Mouse (Mus musculus): ENCODE measurements around the gene Parp3. TPM values are rescaled to one million over a fixed set of nuclear protein-coding genes. Genes with fewer than 3 reads are reported as not detected.

Gene Parp3
- total RNA-seq, 2 experiments from 2014 or later, result 3.3 to 3.5 TPM

DNA sequence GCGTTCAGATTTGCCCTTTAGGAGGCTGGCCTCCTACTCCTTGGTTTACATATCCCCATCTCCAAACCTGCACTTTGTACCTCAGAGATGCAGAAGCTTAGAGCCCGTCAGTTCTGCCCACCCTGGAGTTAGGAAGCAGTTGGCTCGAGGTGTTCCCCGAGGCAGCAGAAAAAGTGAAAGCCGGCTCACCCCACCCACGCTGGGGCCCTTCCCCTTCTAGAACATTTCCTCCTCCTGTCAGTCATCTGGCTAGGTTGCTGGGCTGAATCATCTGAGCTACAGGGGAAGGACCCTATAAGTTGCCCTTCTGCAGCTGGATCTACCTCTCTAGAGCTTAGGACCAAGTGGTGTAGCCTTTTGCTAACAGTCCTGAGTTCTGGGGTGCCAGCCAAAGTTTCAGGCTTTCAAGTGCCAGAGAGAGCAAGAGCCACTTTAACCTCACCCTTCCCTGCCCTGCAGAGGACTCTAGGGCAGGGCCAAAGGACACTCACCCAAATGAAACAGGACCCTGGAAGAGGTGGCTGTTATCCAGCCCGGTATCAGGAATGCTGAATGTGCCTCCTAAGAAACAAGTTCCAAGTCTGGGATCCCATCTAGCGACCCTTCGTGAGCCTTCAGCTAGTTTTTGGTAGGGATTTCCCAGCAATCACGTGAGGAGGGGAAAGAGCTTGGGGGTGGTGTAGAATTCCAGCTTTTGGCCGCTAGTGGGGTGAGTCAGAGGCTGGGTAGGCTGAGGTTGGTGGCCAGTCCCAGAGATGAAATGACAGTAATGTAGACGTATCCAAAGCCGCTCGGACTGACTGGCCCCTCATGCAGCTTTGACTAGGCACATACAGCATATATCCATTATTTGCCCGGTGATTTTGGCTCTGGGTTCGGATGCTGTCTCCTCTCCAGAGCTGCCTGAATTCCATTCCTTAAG, 486 bp downstream of the Parp3 start:
- intact Hi-C loops (cut with DNase I), result loop anchor here (2.0 kb wide), 1 partner anchor 29 kb away; the partner anchor contains the start of genes Abhd14a and Abhd14b
- DNase-seq (ENCODE audit: low spot score in 2 of 2), result no peak

DNA sequence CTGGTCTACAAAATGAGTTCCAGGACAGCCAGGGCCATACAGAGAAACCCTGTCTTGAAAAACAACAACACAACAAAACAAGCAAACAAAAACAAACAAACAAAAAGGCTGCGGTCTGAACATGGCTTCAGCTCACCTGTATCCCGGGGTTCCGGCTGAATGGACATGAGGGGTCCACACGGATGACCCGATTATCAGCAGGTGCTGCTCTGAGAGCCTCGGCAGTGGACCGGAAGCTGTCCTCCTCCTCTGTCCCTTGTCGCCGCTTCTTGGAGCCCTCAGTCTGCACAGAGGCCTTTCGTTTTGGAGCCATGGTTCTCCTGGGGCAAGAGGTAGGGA, 1.1 kb downstream of the Parp3 start, which contains the start of gene Rrp9:
Gene Rrp9 (plus strand): TSS at position 301 of the 339 bp plus-strand sequence.
- intact Hi-C loops (cut with DNase I), result loop anchor here (2.0 kb wide), 1 partner anchor 29 kb away; the partner anchor contains the start of genes Abhd14a and Abhd14b
- DNase-seq (ENCODE audit: low spot score in 2 of 2), result no peak

DNA sequence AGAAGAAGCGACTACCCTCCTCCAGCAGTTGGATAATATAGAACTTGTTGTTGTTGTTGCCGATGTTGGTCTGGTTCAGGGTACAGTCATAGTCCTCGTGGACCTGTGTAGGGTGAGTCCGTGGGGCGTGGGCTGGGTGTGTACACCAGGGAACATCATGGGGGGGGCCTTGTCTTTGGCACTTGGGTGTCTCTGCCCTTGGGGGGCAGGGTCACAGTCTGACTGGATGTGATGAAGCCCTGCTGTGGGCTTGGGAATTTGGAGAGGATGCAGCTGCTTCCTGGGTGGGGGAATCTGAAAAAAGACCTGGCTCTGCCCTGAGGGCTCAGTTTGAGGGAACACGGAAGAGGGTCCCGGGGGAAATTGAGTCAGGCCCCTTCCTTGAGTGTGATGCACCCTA, 1.7 kb downstream of the Parp3 start:
- intact Hi-C loops (cut with DNase I), result no loop called here
- peak in 1 of 2 experiments; percentile 1 for DNase-seq (ENCODE audit: low spot score in 2 of 2)

DNA sequence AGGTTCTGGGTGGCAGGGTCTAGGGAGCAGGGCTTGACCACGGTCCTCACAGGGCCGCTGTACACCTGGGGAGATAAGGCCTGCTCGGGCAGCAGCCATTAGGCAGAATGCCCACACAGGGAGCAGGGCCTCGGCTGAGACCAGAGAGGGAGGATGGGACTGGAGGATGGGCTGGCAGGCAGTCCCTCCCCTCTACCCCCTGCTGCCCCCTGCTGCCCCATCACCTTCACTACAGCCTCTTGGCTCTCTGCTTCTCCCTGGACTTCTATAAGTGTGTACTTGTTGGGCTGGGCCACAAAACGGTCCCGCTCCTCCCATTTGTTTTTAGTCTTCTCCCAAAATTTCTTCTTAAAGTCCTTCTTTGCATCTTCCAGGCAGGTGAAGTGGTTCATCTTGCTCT, 2.3 kb downstream of the Parp3 start:
- intact Hi-C loops (cut with DNase I), result no loop called here
- DNase-seq (ENCODE audit: low spot score in 2 of 2), result no peak

GRCm38 (mm10) chr9:106473753-106474105, 3.0 kb downstream of the Parp3 start:
- intact Hi-C loops (cut with DNase I), result no loop called here
- no peak for DNase-seq (ENCODE audit: low spot score in 2 of 2)

DNA sequence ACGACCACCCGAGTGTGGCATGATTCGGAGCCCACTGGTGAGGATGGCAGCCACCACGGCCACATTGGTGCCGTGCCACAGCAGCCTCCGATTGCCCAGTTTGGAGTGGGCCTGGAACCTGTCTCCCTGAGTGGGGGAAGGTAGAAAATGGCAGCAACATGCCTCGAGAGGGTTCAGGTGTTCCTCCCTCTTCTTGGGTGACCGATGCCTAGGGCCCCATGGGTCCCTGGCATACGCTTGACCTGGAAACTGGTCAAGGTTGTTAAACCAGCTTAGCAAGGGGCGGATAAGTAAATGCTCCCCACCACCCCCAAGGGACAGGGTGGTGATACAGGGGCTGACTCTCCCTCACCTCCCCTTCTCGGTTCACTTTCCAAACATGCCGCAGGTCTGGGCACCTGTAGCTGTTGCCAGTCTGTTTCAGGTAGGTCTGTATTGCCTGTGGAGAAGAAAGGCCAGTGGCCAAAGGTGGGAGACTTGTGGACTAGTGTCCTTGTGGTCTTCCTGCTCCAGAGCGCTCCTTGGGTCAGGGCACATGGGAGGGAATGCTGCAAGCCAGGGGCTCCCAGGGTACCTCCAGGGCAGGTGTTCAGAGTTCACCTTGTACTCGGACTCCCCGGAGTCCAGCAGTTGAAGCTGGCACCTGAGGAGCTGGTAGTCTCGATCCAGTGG, 3.5 kb downstream of the Parp3 start:
- DNase-seq (ENCODE audit: low spot score in 2 of 2), result no peak
- intact Hi-C loops (cut with DNase I), result no loop called here

DNA sequence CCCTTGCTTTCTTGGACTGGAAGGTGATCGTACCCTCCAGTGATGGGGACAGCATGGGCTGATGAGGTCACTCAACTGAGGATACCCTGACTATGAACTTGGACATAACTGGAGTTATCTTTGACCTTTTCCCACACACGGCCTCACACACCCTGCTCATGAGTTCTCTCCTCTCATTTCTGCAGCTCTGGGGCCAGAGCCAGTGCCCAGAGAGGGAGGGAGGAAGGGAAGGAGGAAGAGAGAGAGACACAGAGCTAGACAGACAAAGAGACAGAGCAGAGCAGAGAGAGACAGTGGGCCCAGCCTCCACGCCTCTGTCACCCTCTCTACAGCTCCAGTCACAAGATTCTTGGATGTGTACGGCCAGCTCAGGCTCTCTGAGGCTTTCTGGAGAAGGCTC, 4.4 kb downstream of the Parp3 start:
- intact Hi-C loops (cut with DNase I), result no loop called here
- DNase-seq (ENCODE audit: low spot score in 2 of 2), result no peak

GRCm38 (mm10) chr9:106471892-106472291, 4.9 kb downstream of the Parp3 start:
- intact Hi-C loops (cut with DNase I), result no loop called here
- DNase-seq (ENCODE audit: low spot score in 2 of 2), result peak in 1 of 2 experiments; percentile 68

DNA sequence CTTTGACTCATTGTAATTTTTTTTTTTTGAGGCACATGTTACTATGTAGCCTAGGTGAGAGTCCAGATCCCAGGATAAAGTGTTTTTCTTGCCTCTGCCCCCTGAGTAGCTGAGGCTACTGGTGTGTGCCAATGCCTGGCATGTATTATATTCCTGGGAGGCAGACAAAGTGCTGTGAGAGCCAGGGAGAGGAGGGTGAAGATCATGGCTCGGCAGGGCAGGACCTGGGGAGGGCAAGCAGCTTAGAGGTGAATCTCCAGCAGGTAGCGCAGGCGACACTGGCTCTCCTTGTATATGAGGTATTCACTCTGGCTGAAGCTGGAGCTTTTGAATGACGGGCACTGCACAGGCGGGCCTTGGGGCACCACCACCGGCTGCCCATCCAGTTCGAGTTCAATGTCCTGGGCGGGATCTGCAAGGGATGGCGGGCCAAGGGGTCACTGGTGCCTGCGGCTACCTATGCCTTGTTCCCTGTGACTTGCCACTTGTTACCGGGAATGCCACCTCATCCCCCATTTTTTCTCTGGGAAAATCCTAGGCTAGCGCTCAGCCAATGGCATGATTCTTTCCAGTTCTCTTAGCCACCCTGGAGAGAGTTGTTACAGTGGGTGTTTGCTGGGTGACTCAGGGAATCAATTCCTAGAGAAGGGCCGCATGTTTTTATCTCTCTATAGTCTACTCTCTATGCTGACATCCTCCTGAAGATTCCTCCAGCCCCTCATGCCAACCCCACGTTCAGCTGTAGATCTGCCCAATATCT, 5.6 kb downstream of the Parp3 start:
- no peak for DNase-seq (ENCODE audit: low spot score in 2 of 2)
- intact Hi-C loops (cut with DNase I), result no loop called here

- DNase-seq (ENCODE audit: low spot score in 2 of 2), result no peak
- intact Hi-C loops (cut with DNase I), result no loop called here
These were observed 7.0 kb downstream of the Parp3 start for GRCm38 (mm10) chr9:106469776-106470175.

DNA sequence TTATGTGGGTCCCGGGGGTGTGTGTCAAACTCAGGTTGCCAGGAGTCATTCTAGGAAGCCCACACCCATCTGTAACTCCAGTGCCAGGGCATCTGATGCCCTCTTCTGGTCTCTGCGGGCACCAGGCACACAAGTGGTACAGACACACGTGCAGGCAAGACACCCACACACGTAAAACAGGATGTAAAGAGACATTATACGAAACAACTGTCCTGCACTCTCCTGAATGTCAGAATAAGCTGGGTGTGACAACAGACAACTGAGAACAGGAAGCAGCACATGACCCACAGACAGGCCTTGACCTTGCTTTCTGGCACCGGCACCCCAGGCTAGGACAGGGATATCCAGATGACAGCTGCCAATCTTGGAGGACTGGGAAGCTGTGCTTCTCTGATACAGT, 7.4 kb downstream of the Parp3 start:
- intact Hi-C loops (cut with DNase I), result no loop called here
- DNase-seq (ENCODE audit: low spot score in 2 of 2), result no peak

- intact Hi-C loops (cut with DNase I), result no loop called here
- DNase-seq (ENCODE audit: low spot score in 2 of 2), result no peak
These were observed 9.0 kb downstream of the Parp3 start for GRCm38 (mm10) chr9:106467746-106468145.

DNA sequence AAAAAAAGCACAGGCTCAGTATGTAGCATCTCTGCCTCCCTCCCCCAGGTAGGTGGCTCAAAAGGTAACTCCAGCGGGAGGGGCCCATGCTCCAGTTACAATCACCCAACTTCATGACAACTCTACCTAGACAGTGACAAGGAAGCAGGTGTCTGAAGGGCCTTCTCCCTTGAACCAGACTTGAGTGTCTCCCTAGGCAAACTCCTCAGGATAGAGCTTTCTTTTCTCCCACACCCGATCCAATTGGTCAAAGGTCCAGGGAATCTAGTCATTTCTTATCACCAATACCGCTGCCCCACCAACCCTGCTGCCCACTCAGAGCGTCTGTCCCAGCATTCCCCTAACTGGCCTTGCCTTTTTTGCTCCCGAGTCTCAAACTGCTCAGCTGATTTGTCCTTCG, 10.0 kb downstream of the Parp3 start:
- DNase-seq (ENCODE audit: low spot score in 2 of 2), result no peak
- intact Hi-C loops (cut with DNase I), result no loop called here

- peak in 1 of 2 experiments; percentile 66 for DNase-seq (ENCODE audit: low spot score in 2 of 2)
- intact Hi-C loops (cut with DNase I), result no loop called here
These were observed 11.1 kb downstream of the Parp3 start, which contains the start of gene Gpr62 for GRCm38 (mm10) chr9:106465571-106466200. Gene Gpr62 (minus strand): TSS chr9:106465938.

GRCm38 (mm10) chr9:106464751-106465541, 11.8 kb downstream of the Parp3 start:
- intact Hi-C loops (cut with DNase I), result no loop called here
- DNase-seq (ENCODE audit: low spot score in 2 of 2), result peak; percentile 74 to 76

- intact Hi-C loops (cut with DNase I), result no loop called here
- DNase-seq (ENCODE audit: low spot score in 2 of 2), result no peak
These were observed 13.4 kb downstream of the Parp3 start for GRCm38 (mm10) chr9:106463122-106464063.

DNA sequence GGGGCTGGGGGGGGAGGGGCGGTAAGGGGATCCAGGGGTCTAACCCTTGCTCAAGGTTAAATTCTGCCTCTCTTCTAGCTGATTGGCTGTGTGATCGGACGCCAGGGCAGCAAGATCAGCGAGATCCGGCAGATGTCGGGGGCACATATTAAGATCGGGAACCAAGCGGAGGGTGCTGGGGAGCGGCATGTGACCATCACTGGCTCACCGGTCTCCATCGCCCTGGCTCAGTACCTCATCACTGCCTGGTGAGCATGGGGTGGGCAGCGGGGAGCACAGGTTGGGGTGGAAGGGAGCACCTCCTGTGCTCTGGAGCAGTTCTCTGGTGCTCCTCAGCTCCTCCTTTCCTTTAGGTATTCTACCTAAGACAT, 14.3 kb downstream of the Parp3 start:
- DNase-seq (ENCODE audit: low spot score in 2 of 2), result no peak
- intact Hi-C loops (cut with DNase I), result no loop called here
